Mouse (Mus musculus) cerebellum, adult 2 months (tissue): ENCODE measurements around the gene Hps4. TPM values are rescaled to one million over a fixed set of nuclear protein-coding genes. Genes with fewer than 3 reads are reported as not detected.

Experiments
- DNase-seq, 2 experiments: peaks; one replicate each; pipeline ENCODE4 v3.0.0; 2021
- H3K27ac ChIP-seq: fragments of 200-500 bp; 2 replicates; pipeline ENCODE4 v1.5.1; 2012; ENCODE audit warnings: low read length, control low read depth, inconsistent platforms; ENCODE audit not compliant: insufficient read depth
- H3K27me3 ChIP-seq: fragments of 200-500 bp; 2 replicates; pipeline ENCODE4 v1.6.1; 2012; ENCODE audit warnings: inconsistent platforms, mild to moderate bottlenecking, low read length, moderate library complexity; ENCODE audit not compliant: control insufficient read depth, insufficient read depth
- H3K4me1 ChIP-seq: fragments of 200-500 bp; 2 replicates; pipeline ENCODE4 v1.6.1; 2011; ENCODE audit warnings: low read length; ENCODE audit not compliant: control insufficient read depth, insufficient read depth
- H3K4me3 ChIP-seq: fragments of 200-500 bp; replicated peaks from 2 replicates; pipeline ENCODE3; 2011; ENCODE audit warnings: mild to moderate bottlenecking, low read depth, low read length, control low read depth; ENCODE audit not compliant: insufficient read depth
- CTCF ChIP-seq: fragments of 200-500 bp; IDR thresholded peaks from 2 replicates; pipeline ENCODE4 v1.5.1; 2011; ENCODE audit warnings: low read depth, mild to moderate bottlenecking, control low read depth, low read length, moderate library complexity, borderline replicate concordance; ENCODE audit not compliant: insufficient read depth
- POLR2A ChIP-seq: fragments of 200-500 bp; IDR thresholded peaks from 2 replicates; pipeline ENCODE4 v1.6.1; 2011; ENCODE audit warnings: low read length, control low read depth, borderline replicate concordance; ENCODE audit not compliant: insufficient read depth
- WGBS: fragments of 180-500 bp; shearing (Covaris S2); methylation state at CpG from one replicate; pipeline ENCODE4 v1.1.7; 2018; 5-methylcytosine and 5-hydroxymethylcytosine counted together
- polyA plus RNA-seq: library from polyadenylated mRNA; depleted of rRNA; stranded (reverse); fragments of >200 nt; gene quantifications from 2 replicates; pipeline ENCODE4 v1.2.3, GENCODE M21; 2012

Gene Hps4
- polyA plus RNA-seq, 1 experiment, result 47.4 TPM

GRCm38 (mm10) chr5:112326446-112327009 lies 16.4 kb upstream of the Hps4 start:
- under 1% methylated on average over 33 of the region's 33 CpGs for WGBS
- 0 out of 2 replicates have a peak, but pooled peaks have one; percentile 28 for TF ChIP-seq POLR2A
- TF ChIP-seq CTCF, result no peak
- H3K4me1 ChIP-seq, result peaks cover 10% of the 10 kb centered on the region; the same call in 1 of the 2 replicates
- H3K27ac ChIP-seq, result peak overlapping the region; percentile 21; the same call in 1 of the 2 replicates
- peak overlapping the region; percentile 94 for H3K4me3 ChIP-seq
- no peaks in the 10 kb centered on the region for H3K27me3 ChIP-seq
- DNase-seq, result no peak

- DNase-seq, result no peak
- TF ChIP-seq CTCF, result no peak
- no peak for TF ChIP-seq POLR2A
- Histone ChIP-seq H3K27ac (no peak overlapping the region), H3K27me3 (no peaks in the 10 kb centered on the region), H3K4me3 (no peak overlapping the region), H3K4me1 (peaks cover 8% of the 10 kb centered on the region; the same call in 1 of the 2 replicates)
- WGBS, result 84% methylated on average over 15 of the region's 15 CpGs
These were observed 15.0 kb upstream of the Hps4 start for GRCm38 (mm10) chr5:112327854-112328253.

- Histone ChIP-seq H3K4me1 (peaks cover 8% of the 10 kb centered on the region; the same call in 1 of the 2 replicates), H3K27me3 (no peaks in the 10 kb centered on the region), H3K4me3 (no peak overlapping the region), H3K27ac (no peak overlapping the region)
- TF ChIP-seq POLR2A (no peak), CTCF (no peak)
- WGBS, result 91% methylated on average over 14 of the region's 14 CpGs
- no peak for DNase-seq
These were observed 12.9 kb upstream of the Hps4 start for GRCm38 (mm10) chr5:112329805-112330564.

- H3K27me3 ChIP-seq, result no peaks in the 10 kb centered on the region
- 14% methylated on average over 2 of the region's 2 CpGs for whole genome bisulfite sequencing
- H3K4me3 ChIP-seq, result no peak overlapping the region
- H3K27ac ChIP-seq, result no peak overlapping the region
- TF ChIP-seq CTCF (peak; percentile 77), POLR2A (no peak)
- H3K4me1 ChIP-seq, result no peaks in the 10 kb centered on the region
- peak; percentile 48 to 62 for DNase-seq
These were observed 7.4 kb upstream of the Hps4 start for GRCm38 (mm10) chr5:112335473-112335872.

- peaks cover 1% of the 10 kb centered on the region; the same call in 1 of the 2 replicates for H3K4me1 ChIP-seq
- no peak for DNase-seq
- no peak overlapping the region for H3K27ac ChIP-seq
- TF ChIP-seq POLR2A (no peak), CTCF (no peak)
- H3K4me3 ChIP-seq, result no peak overlapping the region
- no peaks in the 10 kb centered on the region for H3K27me3 ChIP-seq
- whole genome bisulfite sequencing, result 88% methylated on average over 22 of the region's 22 CpGs
These were observed 5.9 kb upstream of the Hps4 start for GRCm38 (mm10) chr5:112337004-112337403.

GRCm38 (mm10) chr5:112339215-112339614 lies 3.7 kb upstream of the Hps4 start:
- Histone ChIP-seq H3K4me1 (peaks cover 7% of the 10 kb centered on the region; the same call in 1 of the 2 replicates), H3K27ac (no peak overlapping the region), H3K27me3 (no peaks in the 10 kb centered on the region), H3K4me3 (no peak overlapping the region)
- DNase-seq, result no peak
- 23% methylated on average over 7 of the region's 7 CpGs for WGBS
- TF ChIP-seq CTCF, result peak; percentile 30; the same call in 1 of the 2 replicates
- no peak for TF ChIP-seq POLR2A

GRCm38 (mm10) chr5:112343205-112343595 lies 317 bp downstream of the Hps4 start:
- under 1% methylated on average over 24 of the region's 24 CpGs for WGBS
- Histone ChIP-seq H3K27ac (peak overlapping the region; percentile 49; the same call in 1 of the 2 replicates), H3K27me3 (no peaks in the 10 kb centered on the region), H3K4me1 (peaks cover 20% of the 10 kb centered on the region), H3K4me3 (peak overlapping the region; percentile 81)
- TF ChIP-seq CTCF (no peak), POLR2A (no peak)
- DNase-seq, result no peak
